Mouse (Mus musculus) ovary, postnatal 10 days (tissue): ENCODE data around the gene Fam160b1.

ENCODE experiments used
- DNase-seq: peaks from one replicate; pipeline ENCODE4 v3.0.0; 2022; ENCODE audit warnings: low spot score

The Fam160b1 gene

GRCm38 (mm10) chr19:57425296-57425695, 64.8 kb downstream of the Fam160b1 start:
- DNase-seq = no peak

- DNase-seq = no peak
These were observed 66.4 kb downstream of the Fam160b1 start for GRCm38 (mm10) chr19:57426841-57427240.

GRCm38 (mm10) chr19:57427756-57428438, 67.4 kb downstream of the Fam160b1 start:
- DNase-seq = no peak

- no peak for DNase-seq
These were observed 68.2 kb downstream of the Fam160b1 start for GRCm38 (mm10) chr19:57428641-57429040.

GRCm38 (mm10) chr19:57429926-57430325, 69.4 kb downstream of the Fam160b1 start:
- DNase-seq = no peak

GRCm38 (mm10) chr19:57431476-57431875, 71.0 kb downstream of the Fam160b1 start:
- DNase-seq = no peak

- DNase-seq = no peak
These were observed 73.5 kb downstream of the Fam160b1 start for GRCm38 (mm10) chr19:57434024-57434423.

GRCm38 (mm10) chr19:57436586-57437021, 76.1 kb downstream of the Fam160b1 start:
- peak; percentile 23 for DNase-seq

- no peak for DNase-seq
These were observed 76.6 kb downstream of the Fam160b1 start for GRCm38 (mm10) chr19:57437042-57437441.
